Mouse (Mus musculus): ENCODE data around the gene Cyth2.
A peak's percentile ranks its signal among the peaks of the same experiment; 100 is the strongest.

Gene Cyth2

GRCm38 (mm10) chr7:45784524-45785372 is 29.6 kb downstream of the Cyth2 start, which contains the start of gene Sult2b1:
Sult2b1 (minus strand) TSS chr7:45784669.
- peak; percentile 96 for DNase-seq

- DNase-seq = peak; percentile 85
Observed at GRCm38 (mm10) chr7:45783511-45784091, 30.8 kb downstream of the Cyth2 start, which contains the start of gene Lmtk3. Lmtk3 (plus strand) TSS chr7:45783738.

- no peak for DNase-seq
Observed at GRCm38 (mm10) chr7:45782271-45782670, 32.1 kb downstream of the Cyth2 start.

- peak; percentile 28 for DNase-seq
Observed at GRCm38 (mm10) chr7:45779081-45779641, 35.2 kb downstream of the Cyth2 start.

GRCm38 (mm10) chr7:45775237-45775636 is 39.1 kb downstream of the Cyth2 start:
- DNase-seq = no peak

- no peak for DNase-seq
Observed at GRCm38 (mm10) chr7:45771101-45771500, 43.3 kb downstream of the Cyth2 start.

- DNase-seq = no peak
Observed at GRCm38 (mm10) chr7:45770427-45771082, 43.8 kb downstream of the Cyth2 start.

GRCm38 (mm10) chr7:45767500-45767899 is 46.9 kb downstream of the Cyth2 start:
- no peak for DNase-seq

GRCm38 (mm10) chr7:45766764-45767163 is 47.6 kb downstream of the Cyth2 start:
- no peak for DNase-seq

GRCm38 (mm10) chr7:45765995-45766394 is 48.4 kb downstream of the Cyth2 start:
- DNase-seq = no peak

GRCm38 (mm10) chr7:45760151-45760550 is 54.2 kb downstream of the Cyth2 start:
- no peak for DNase-seq

GRCm38 (mm10) chr7:45759400-45759799 is 55.0 kb downstream of the Cyth2 start:
- DNase-seq = peak; percentile 36
